Mouse (Mus musculus) liver, adult (tissue): Measurements from ENCODE around the gene Islr.

Source experiments
- GATA4 ChIP-seq: IDR thresholded peaks from 2 replicates; pipeline ENCODE4 v1.6.1; 2014; ENCODE audit warnings: mild to moderate bottlenecking, low read length; ENCODE audit not compliant: insufficient replicate concordance

The Islr gene

GRCm38 (mm10) chr9:58179390-58179789 is 24.7 kb downstream of the Islr start:
- TF ChIP-seq GATA4, result no peak

DNA sequence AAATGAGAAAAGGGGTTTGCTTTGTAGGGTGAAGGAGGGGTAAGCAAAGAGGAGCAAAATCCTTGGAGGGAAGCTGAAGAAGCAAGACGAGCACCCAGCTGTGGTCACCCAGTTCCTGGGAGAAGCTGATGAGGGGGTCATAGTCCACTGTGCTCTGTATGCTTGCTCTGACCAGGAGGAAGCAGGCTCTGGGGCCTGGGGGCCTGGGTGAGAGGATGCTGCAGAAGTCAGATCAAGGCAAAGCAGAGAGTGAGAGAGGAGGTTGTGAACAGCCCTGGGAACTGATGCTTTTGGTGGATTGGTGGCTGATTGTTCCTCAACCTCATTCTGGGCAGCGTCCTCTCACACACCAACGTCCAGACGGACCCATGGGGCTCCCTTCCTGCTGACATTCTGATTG is 26.9 kb downstream of the Islr start:
- no peak for TF ChIP-seq GATA4

GRCm38 (mm10) chr9:58175745-58176487 is 28.2 kb downstream of the Islr start:
- TF ChIP-seq GATA4, result no peak

- TF ChIP-seq GATA4, result no peak
Measured at GRCm38 (mm10) chr9:58174818-58175251, 29.3 kb downstream of the Islr start.

DNA sequence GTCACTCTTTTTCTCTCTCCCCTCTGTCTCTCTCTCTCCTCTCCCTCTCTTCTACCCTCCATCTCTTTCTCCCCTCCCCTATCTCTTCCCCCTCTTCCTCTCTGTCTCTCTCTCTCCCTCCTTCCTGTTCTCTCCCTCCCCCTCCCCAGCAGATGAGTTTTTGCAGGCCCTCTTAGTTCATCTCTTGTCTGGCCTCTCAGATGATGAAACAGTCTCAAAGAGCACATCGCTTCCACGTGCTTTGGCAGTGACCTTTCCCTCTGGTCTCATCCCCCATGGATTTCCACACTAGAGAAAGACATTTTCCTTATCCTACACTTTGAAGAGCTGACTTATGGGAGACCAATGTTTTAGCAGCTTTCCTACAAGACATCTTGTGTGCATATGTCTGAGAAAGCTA is 31.2 kb downstream of the Islr start:
- no peak for TF ChIP-seq GATA4

DNA sequence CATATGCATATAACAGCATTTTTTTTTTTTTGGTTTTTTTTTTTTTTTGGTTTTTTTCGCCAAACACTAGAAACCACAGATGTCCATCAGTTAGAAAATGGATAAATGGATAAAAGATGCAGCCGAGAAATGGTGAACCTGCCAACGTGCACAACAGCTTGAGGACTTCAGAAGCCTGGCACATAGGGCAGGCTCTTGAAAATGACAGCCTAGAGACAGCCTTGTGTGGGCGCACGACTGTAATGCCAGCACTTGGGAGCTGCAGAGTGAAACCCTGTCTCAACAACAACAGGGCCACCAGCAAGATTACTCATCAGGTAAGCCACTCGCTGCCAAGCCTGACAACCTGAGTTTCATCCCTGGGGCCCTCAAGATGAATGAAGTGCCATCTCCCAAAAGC is 34.7 kb downstream of the Islr start:
- TF ChIP-seq GATA4, result no peak

- TF ChIP-seq GATA4, result no peak
Measured at GRCm38 (mm10) chr9:58168880-58169279, 35.2 kb downstream of the Islr start.

DNA sequence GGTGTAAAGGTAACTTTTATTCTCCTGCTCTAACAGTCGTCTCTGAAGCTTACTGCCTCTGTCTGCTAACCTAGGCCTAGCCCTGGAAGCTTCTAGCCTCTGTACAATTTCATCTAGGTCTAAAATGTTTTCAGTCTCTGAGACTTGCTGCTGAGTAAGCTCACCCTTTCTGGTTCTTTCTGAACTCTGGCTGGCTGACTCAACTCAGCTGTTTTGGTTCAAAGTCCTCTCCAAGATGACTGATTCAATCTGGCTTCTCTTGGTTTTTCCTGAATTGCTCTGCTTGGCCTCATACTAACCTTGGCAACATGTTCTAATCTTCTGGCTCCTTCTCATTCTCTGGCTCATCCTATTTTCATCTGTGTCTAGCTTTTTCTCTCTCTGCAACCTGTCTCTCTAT is 38.3 kb downstream of the Islr start:
- no peak for TF ChIP-seq GATA4

DNA sequence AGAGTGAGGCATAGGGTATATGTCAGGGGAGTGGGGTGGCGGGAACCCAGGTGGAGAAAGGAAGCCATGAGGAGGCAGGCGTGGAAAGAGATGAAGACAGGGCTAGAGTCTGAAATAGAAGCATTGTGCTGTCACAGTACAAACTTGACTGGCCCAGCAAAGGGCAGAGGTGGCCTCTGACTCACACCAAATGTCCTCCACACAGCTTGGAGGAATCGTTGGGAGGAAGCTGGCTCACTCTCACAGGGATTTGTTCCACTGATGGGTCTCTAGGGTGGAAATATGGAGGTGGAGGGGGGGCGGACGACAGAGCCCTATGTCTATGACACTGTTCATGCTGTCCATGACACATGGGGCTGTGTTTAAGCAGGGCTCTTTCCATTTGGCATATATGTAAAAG is 41.0 kb downstream of the Islr start:
- TF ChIP-seq GATA4, result no peak

- TF ChIP-seq GATA4, result no peak
Measured at GRCm38 (mm10) chr9:58162173-58162572, 41.9 kb downstream of the Islr start.

GRCm38 (mm10) chr9:58160315-58160714 is 43.8 kb downstream of the Islr start:
- no peak for TF ChIP-seq GATA4

- no peak for TF ChIP-seq GATA4
Measured at GRCm38 (mm10) chr9:58159855-58160254, 44.3 kb downstream of the Islr start.

- no peak for TF ChIP-seq GATA4
Measured at GRCm38 (mm10) chr9:58158541-58159311, 45.4 kb downstream of the Islr start.

GRCm38 (mm10) chr9:58157838-58158237 is 46.3 kb downstream of the Islr start:
- no peak for TF ChIP-seq GATA4

- TF ChIP-seq GATA4, result no peak
Measured at GRCm38 (mm10) chr9:58156819-58157560, 47.1 kb downstream of the Islr start.

DNA sequence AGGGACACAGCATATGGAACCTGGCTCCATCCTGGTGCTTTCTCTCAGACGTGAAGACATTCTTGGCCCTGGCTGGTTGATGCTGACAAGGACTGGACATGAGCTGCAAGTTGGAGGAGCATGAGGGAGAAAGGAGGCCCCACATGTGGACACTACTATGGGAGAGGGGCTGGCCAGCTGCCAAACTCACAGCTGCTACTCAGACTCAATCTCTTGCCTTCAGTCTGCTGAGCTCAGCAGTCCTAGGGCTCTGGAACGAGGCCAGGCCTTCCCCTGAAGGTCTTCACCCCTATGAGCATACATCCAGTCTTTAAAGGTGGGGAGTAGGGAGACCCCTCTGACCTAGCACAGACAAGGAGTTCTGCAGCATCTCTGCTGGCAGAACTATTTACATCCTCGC is 48.7 kb downstream of the Islr start:
- no peak for TF ChIP-seq GATA4
